Mouse (Mus musculus): ENCODE measurements around the gene Cd34.

DNA sequence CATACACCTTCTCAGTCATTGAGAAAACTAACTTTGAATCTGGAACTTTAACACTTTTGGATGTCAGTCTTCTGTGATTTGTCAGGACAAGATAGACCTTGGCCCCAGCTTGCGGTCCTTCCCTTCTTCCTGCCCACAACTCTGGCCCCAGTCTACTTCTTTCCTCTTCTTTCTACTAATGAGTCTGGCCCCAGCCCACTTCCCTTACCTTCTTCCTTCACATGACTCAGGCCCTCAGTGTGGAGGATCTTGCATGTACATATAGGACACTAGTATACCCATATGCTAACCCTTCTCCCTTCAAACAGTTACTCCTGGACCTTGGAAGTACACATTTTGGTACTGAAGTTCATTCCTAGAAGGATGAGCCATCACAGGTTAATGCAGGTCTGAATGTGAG is 7.8 kb downstream of the Cd34 start:
- no peak for TF ChIP-seq POLR2A (IDR thresholded peaks at IDR 0.05; ENCODE audit: extremely low read depth, insufficient read depth, low read length)
- TF ChIP-seq CTCF (IDR thresholded peaks at IDR 0.05; ENCODE audit: extremely low read depth, insufficient read depth, low read length): no peak
